Mouse (Mus musculus) Patski (cell line): ENCODE data around the gene Rnf123. TPM values are rescaled to one million over a fixed set of nuclear protein-coding genes. Genes with fewer than 3 reads are reported as not detected.
"Not testable (repeated sequence)": the region's sequence is repeated elsewhere in the genome, so short reads cannot be mapped to it uniquely, and the experiment has no call there.

Experiments
- ATAC-seq: fragments of 100-300 bp; one replicate; pipeline ENCODE4 v1.8.0; 2021
- CTCF ChIA-PET: fragments of 350-600 bp; sonication (Branson Sonifier 250); formaldehyde crosslinking; loops from one replicate; lab custom pipeline; 2022; ENCODE audit warnings: inconsistent platforms; lab: Charles Lee
- POLR2A ChIA-PET: fragments of 350-600 bp; sonication (Branson Sonifier 250); formaldehyde crosslinking; loops from one replicate; lab custom pipeline; 2022; ENCODE audit warnings: antibody characterized with exemption, inconsistent platforms; lab: Charles Lee
- DNase-seq: peaks from one replicate; pipeline ENCODE4 v3.0.0-alpha.2; 2011; ENCODE audit warnings: low read depth, low spot score
- H3K27me3 ChIP-seq: fragments of 371-371 bp; one replicate; pipeline ENCODE4 v1.5.1; 2021
- CTCF ChIP-seq: fragments of 100-300 bp; IDR thresholded peaks from one replicate; pipeline ENCODE4 v1.5.1; 2021
- in situ Hi-C: fragments of 300-500 bp; cut with MboI; formaldehyde crosslinking; loops from 3 replicates; pipeline ENCODE4 v1.11.1; 2018; ENCODE audit warnings: low pct_unique_long_range_greater_than_20kb, mixed read lengths
- polyA plus RNA-seq: library from polyadenylated mRNA; unstranded; gene quantifications from one replicate; pipeline ENCODE4 v1.2.3, GENCODE M21; 2021

Gene Rnf123
- polyA plus RNA-seq, 1 experiment from 2014 or later = 52.2 TPM

- ChIA-PET POLR2A (no interaction called here), CTCF (interaction anchor here (1.4 to 1.5 kb wide), 2 partner anchors 9 to 34 kb away, joined by 3 read pairs; no protein-coding TSS in a partner anchor)
- no peak for ATAC-seq
- H3K27me3 ChIP-seq = no peaks in the 10 kb centered on the region
- in situ Hi-C loops = no loop called here
- no peak for TF ChIP-seq CTCF
- no peak for DNase-seq
These were observed 36.6 kb downstream of the Rnf123 start for GRCm38 (mm10) chr9:108046582-108046981.

- in situ Hi-C loops = no loop called here
- DNase-seq (no peak), ATAC-seq (no peak)
- no peak for TF ChIP-seq CTCF
- POLR2A ChIA-PET = interaction anchor here (0.5 kb wide), 1 partner anchor 231 kb away, joined by 3 read pairs; no protein-coding TSS in a partner anchor
- CTCF ChIA-PET = interaction anchor here (1.2 to 1.5 kb wide), 2 partner anchors 8 to 140 kb away, joined by 3 to 4 read pairs; no protein-coding TSS in a partner anchor
- H3K27me3 ChIP-seq = no peaks in the 10 kb centered on the region
These were observed 38.2 kb downstream of the Rnf123 start for GRCm38 (mm10) chr9:108044751-108045492.

DNA sequence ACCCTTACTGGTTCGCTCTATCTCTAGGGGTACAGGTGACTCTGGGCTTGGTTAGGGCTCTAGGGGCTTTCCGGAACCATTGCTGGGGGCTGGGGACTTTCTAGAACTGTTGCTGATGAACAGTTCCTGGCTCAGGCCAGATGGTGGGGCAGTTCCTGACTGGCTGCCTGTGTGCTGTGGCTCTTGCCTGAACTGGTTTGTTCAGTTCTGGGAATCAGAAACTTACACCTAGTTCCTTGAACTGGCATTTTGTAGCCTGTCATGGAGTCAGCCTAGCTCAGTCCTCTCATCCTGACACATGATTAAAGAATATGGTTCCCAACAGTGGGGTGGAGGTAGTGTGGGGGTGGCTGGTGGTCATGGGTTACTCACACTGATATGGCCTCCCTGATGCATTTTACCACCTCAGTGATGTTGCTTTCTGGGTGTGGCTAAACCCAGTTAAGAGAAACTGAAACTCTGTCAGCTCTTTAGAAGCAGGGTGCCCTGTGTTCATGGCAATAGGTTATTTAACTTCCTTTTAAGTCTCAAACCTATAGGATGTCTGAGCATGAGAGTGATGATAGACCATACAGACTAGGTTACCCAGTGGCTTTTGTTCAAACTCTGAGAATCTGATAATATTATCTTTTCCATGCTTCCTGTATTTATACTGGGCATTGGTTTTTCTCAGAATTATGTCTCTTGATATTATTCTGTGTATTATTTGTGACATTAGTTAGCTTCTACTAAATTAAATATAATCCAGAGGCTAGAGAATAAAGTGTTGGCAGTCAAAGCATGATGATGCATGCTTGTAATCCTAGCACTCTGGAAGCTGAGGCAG is 47.6 kb downstream of the Rnf123 start:
- DNase-seq (no peak), ATAC-seq (no peak)
- ChIA-PET POLR2A (no interaction called here), CTCF (interaction anchor here (1.0 to 1.4 kb wide), 2 partner anchors 18 to 131 kb away, joined by 3 to 4 read pairs; partner anchors contain the start of gene Amigo3)
- no peaks in the 10 kb centered on the region for H3K27me3 ChIP-seq
- TF ChIP-seq CTCF = no peak
- in situ Hi-C loops = no loop called here

DNA sequence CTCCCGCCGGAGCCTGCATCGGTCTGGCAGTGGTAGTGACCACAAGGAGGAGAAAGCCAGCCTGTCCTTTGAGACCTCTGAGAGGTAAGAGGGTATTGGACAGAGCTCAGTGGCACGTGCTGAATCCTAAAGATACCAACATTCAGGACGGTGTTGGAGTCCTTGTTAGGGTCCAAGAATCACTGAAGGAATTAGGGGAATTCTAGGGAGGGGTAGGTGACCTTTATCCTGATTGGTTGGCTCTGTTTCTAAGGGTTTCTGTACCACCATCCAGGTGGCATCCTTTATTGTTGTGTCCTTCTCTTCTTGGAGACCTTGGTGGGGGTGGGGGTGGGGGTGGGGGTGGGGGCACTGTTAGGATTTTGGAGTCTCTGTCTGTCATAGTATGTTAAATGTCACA is 51.0 kb downstream of the Rnf123 start:
- H3K27me3 ChIP-seq = no peaks in the 10 kb centered on the region
- ATAC-seq (no peak), DNase-seq (no peak)
- ChIA-PET CTCF (no interaction called here), POLR2A (no interaction called here)
- in situ Hi-C loops = no loop called here
- TF ChIP-seq CTCF = no peak

DNA sequence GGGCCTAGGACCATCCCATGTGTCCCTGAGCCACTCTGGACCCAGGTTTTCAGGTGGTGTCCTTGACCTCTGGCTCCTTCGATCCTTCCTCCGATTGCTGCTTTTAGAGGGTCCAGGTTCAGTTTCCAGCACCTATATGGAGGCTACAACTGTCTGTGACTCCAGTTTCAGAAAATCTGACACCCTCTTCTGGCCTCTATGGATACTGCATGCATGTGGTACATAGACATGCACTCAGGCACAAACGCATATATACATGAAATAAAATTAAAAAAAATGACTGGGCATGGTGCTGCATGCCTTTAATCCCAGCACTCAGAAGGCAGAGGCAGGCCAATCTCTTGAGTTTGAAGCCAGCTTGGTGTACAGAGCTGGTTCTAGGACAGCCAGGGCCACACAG is 55.3 kb downstream of the Rnf123 start:
- no peak for DNase-seq
- CTCF ChIA-PET = no interaction called here
- in situ Hi-C loops = no loop called here
- no peaks in the 10 kb centered on the region for H3K27me3 ChIP-seq
- POLR2A ChIA-PET = no interaction called here
- ATAC-seq = no peak
- TF ChIP-seq CTCF = peak; percentile 35

- no peak for DNase-seq
- peak; percentile 41 for TF ChIP-seq CTCF
- ATAC-seq = no peak
- CTCF ChIA-PET = interaction anchor here (1.1 to 1.3 kb wide), 2 partner anchors 18 to 27 kb away, joined by 3 read pairs; partner anchors contain the start of gene Amigo3
- POLR2A ChIA-PET = interaction anchor here (0.7 kb wide), 1 partner anchor 24 kb away, joined by 3 read pairs; no protein-coding TSS in a partner anchor
- in situ Hi-C loops = no loop called here
- no peaks in the 10 kb centered on the region for H3K27me3 ChIP-seq
These were observed 56.6 kb downstream of the Rnf123 start for GRCm38 (mm10) chr9:108026584-108026983.

DNA sequence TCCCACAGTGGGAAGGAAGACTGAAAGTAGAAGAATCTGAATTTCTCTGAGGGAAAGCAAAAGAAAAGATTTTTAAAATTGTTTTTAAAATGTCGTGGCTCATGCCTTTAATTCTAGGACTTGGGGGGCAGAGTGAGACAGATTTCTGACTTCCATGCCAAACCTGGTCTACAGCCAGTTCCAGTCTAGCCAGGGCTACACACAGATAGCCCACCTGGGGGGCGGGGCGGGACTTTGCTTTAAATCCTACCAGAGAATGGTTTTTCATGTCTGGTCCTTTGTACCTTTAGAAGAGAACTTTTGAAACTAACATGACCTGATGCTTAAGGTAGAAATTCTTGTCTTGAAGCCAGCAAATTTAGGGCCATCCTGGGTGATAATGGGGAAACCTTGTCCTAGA is 59.9 kb downstream of the Rnf123 start:
- no peak for DNase-seq
- no peak for ATAC-seq
- in situ Hi-C loops = no loop called here
- CTCF ChIA-PET = no interaction called here
- H3K27me3 ChIP-seq = no peaks in the 10 kb centered on the region
- POLR2A ChIA-PET = no interaction called here
- TF ChIP-seq CTCF = no peak

DNA sequence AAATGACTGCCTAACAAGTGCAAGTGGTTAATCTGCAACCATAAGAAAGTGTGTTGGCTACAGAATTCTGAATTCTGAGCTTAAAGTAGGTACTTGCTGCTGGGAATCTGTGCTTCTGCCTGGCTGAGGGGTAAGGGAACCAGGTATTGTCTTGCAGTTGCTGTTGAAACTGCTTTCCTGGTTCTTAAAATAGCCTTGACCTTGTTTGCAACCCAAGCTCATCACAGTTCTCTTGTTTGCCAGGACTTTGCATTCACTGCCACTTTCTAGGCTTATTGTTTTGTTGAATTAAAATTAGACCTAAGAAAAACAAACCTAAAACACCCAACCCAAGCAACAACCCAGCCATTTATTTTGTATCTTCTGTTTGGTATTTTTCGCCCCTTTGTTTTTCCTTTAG is 62.4 kb downstream of the Rnf123 start:
- DNase-seq (no peak), ATAC-seq (no peak)
- POLR2A ChIA-PET = no interaction called here

GRCm38 (mm10) chr9:108017127-108017526 is 66.0 kb downstream of the Rnf123 start:
- no peak for DNase-seq
- ATAC-seq = no peak
- in situ Hi-C loops = no loop called here
- TF ChIP-seq CTCF = no peak
- no peaks in the 10 kb centered on the region for H3K27me3 ChIP-seq
- CTCF ChIA-PET = no interaction called here
- POLR2A ChIA-PET = no interaction called here

More for the DNA sequence above, 62.4 kb downstream of the Rnf123 start:
- no peaks in the 10 kb centered on the region for H3K27me3 ChIP-seq
- TF ChIP-seq CTCF = no peak
- CTCF ChIA-PET = no interaction called here
- in situ Hi-C loops = no loop called here

DNA sequence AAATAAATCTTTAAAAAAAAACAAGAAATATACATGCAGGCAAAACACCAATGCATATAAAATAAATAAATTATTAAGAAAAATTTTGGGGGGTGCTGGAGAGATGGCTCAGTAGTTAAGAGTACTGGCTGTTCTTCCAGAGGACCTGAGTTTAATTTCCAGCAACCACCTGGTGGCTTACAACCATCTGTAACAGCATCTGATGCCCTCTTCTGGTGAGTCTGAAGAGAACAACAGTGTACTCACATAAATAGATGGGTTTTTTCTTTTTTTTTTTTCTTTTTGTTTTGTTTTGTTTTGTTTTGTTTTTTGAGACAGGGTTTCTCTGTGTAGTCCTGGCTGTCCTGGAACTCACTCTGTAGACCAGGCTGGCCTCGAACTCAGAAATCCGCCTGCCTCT is 69.6 kb downstream of the Rnf123 start:
- DNase-seq, in situ Hi-C loops, POLR2A ChIA-PET, H3K27me3 ChIP-seq, CTCF ChIA-PET, ATAC-seq: not testable (repeated sequence)
- peak; percentile 46 for TF ChIP-seq CTCF
